In genomic region chr8:124530076-124530475, GRCm38 (mm10) we compare ENCODE assay signal across 17 mouse cellular contexts. TPM values are rescaled to one million over a fixed set of nuclear protein-coding genes. Genes with fewer than 3 reads are reported as not detected.
DNase-seq lines count a peak whose midpoint lies in the region; ATAC-seq and TF ChIP-seq lines count a peak whose summit lies in the region.
"Had no signal": no experiment of that assay in that cellular context is flagged by ENCODE, and none has a peak within 500 bp of the region (broad histone marks: within the 10 kb centered on the region; RNA-seq: fewer than 3 reads in every experiment).

No protein-coding gene starts in this region.

- peaks cover 1% of the 10 kb centered on the region; the same call in 1 of the 2 replicates for H3K36me3 ChIP-seq in kidney, adult 2 months (ENCODE audit: control insufficient read depth, insufficient read depth, low read length)
- H3K36me3 ChIP-seq in forebrain, embryonic 16.5 days (ENCODE audit: control insufficient read depth, insufficient read depth) = peaks cover 28% of the 10 kb centered on the region

- TF ChIP-seq POLR2A in kidney, adult 2 months (IDR thresholded peaks at IDR 0.05; ENCODE audit: low read depth, low read length) = no peak

- no peak for DNase-seq in frontal cortex, postnatal 10 days (ENCODE audit: low spot score in 2 of 2)
- DNase-seq in kidney, adult 2 months = peak; percentile 42
- DNase-seq in kidney, postnatal 10 days = no peak
- DNase-seq in cerebellum, adult 18-20 months = peak; percentile 84 to 89
- peak; percentile 14 to 40 for DNase-seq in gastrocnemius, adult 8-10 months (ENCODE audit: low spot score in 2 of 2)
- DNase-seq: lung, postnatal 36 days had no signal

- H3K4me2 ChIP-seq in forebrain, embryonic 16.5 days (ENCODE audit: low read length) = no peak overlapping the region
- H3K4me2 ChIP-seq: embryonic facial prominence, embryonic 12.5 days; heart, embryonic 13.5 days; hindbrain, embryonic 15.5 days; limb, embryonic 12.5 days; liver, embryonic 15.5 days; neural tube, embryonic 12.5 days had no signal

- H3K27ac ChIP-seq in kidney, adult 2 months (ENCODE audit: insufficient read depth, low read depth, low read length) = no peak overlapping the region
- H3K27ac ChIP-seq in forebrain, embryonic 16.5 days (ENCODE audit: low read length) = no peak overlapping the region
- H3K27ac ChIP-seq: embryonic facial prominence, embryonic 12.5 days; heart, embryonic 13.5 days; hindbrain, embryonic 15.5 days; kidney, postnatal 0 days; limb, embryonic 12.5 days; liver, embryonic 15.5 days; neural tube, embryonic 12.5 days had no signal

- TF ChIP-seq CTCF in kidney, adult 2 months (conservative IDR thresholded peaks at IDR 0.05; ENCODE audit: insufficient read depth, insufficient read length, low read depth, low read length) = no peak

- H3K27me3 ChIP-seq in kidney, adult 2 months (replicated peaks; ENCODE audit: control insufficient read depth, insufficient read depth, low read length) = no peaks in the 10 kb centered on the region
- H3K27me3 ChIP-seq in forebrain, embryonic 16.5 days (replicated peaks; ENCODE audit: control insufficient read depth, insufficient read depth, low read length) = no peaks in the 10 kb centered on the region
- H3K27me3 ChIP-seq: embryonic facial prominence, embryonic 12.5 days; heart, embryonic 13.5 days; hindbrain, embryonic 15.5 days; limb, embryonic 12.5 days; liver, embryonic 15.5 days; neural tube, embryonic 12.5 days had no signal

- H3K4me3 ChIP-seq in kidney, adult 2 months (ENCODE audit: insufficient read depth, low read depth, low read length) = no peak overlapping the region
- no peak overlapping the region for H3K4me3 ChIP-seq in forebrain, embryonic 16.5 days (replicated peaks; ENCODE audit: low read length)
- H3K4me3 ChIP-seq: embryonic facial prominence, embryonic 12.5 days; heart, embryonic 13.5 days; hindbrain, embryonic 15.5 days; limb, embryonic 12.5 days; liver, embryonic 15.5 days; neural tube, embryonic 12.5 days had no signal

- 62% methylated on average over 14 of the region's 14 CpGs for WGBS in kidney, adult 2 months
- 92% methylated on average over 14 of the region's 14 CpGs for WGBS in forebrain, embryonic 16.5 days

- no peak overlapping the region for H3K9ac ChIP-seq in forebrain, embryonic 16.5 days (replicated peaks; ENCODE audit: low read depth, low read length)
- H3K9ac ChIP-seq: embryonic facial prominence, embryonic 12.5 days; heart, embryonic 13.5 days; hindbrain, embryonic 15.5 days; limb, embryonic 12.5 days; liver, embryonic 15.5 days; neural tube, embryonic 12.5 days had no signal

- H3K9me3 ChIP-seq in forebrain, embryonic 16.5 days (ENCODE audit: control insufficient read depth, low read length) = no peaks in the 10 kb centered on the region
- H3K9me3 ChIP-seq: embryonic facial prominence, embryonic 12.5 days; heart, embryonic 13.5 days; hindbrain, embryonic 15.5 days; limb, embryonic 12.5 days; liver, embryonic 15.5 days; neural tube, embryonic 12.5 days had no signal

- ATAC-seq in frontal cortex, adult (ENCODE audit: low TSS enrichment) = 0 out of 2 replicates have a peak, but pooled peaks have one; percentile 9
- no peak for ATAC-seq in megakaryocyte progenitor cell, adult 5-6 weeks (replicated peaks; ENCODE audit: poor library complexity)
- ATAC-seq in forebrain, embryonic 16.5 days = no peak
- ATAC-seq: midbrain, embryonic 16.5 days had no signal

- no peaks in the 10 kb centered on the region for H3K4me1 ChIP-seq in kidney, adult 2 months (ENCODE audit: control insufficient read depth, insufficient read depth, low read length)
- no peaks in the 10 kb centered on the region for H3K4me1 ChIP-seq in forebrain, embryonic 16.5 days (replicated peaks; ENCODE audit: control insufficient read depth, insufficient read depth, low read length)
- H3K4me1 ChIP-seq: embryonic facial prominence, embryonic 12.5 days; hindbrain, embryonic 15.5 days; limb, embryonic 12.5 days; liver, embryonic 15.5 days; neural tube, embryonic 12.5 days had no signal

RNA-seq across cellular contexts. Expression of gene Cog2, which starts 9.5 kb away (rescaled TPM):
- 21.2 and 21.3 TPM in 2 replicates for polyA plus RNA-seq in kidney, adult 2 months (2012; rRNA removed)
- total RNA-seq in gastrocnemius, adult 8-10 months (2022) = 10 to 100 TPM; 16.1 to 28.7 (median 18.5) TPM
- 9.3 and 12.8 TPM in 2 replicates for total RNA-seq in megakaryocyte progenitor cell, adult 5-6 weeks (2015)
- total RNA-seq in megakaryocyte progenitor cell, adult 5-6 weeks (2017) = 20.9 and 27.4 TPM in 2 replicates
- polyA plus RNA-seq in forebrain, embryonic 16.5 days (2015; fragmentation: Nextera tagmentation; extraction: Ambion mirVana) = 41.4 and 42.1 TPM in 2 replicates

RNA-seq across cellular contexts. Expression of gene Agt, which starts 39.4 kb away (rescaled TPM):
- 91.6 and 136 TPM in 2 replicates for polyA plus RNA-seq in kidney, adult 2 months (2012; rRNA removed)
- total RNA-seq in gastrocnemius, adult 8-10 months (2022) = 10 to 100 TPM in 2 of 4 experiments, 1 to 10 TPM in 2; 7.5 to 10.9 (median 9.9) TPM
- total RNA-seq in megakaryocyte progenitor cell, adult 5-6 weeks (2015) = not detected in 2 replicates
- not detected in 2 replicates for total RNA-seq in megakaryocyte progenitor cell, adult 5-6 weeks (2017)
- 0.18 and 0.37 TPM in 2 replicates for polyA plus RNA-seq in forebrain, embryonic 16.5 days (2015; fragmentation: Nextera tagmentation; extraction: Ambion mirVana)
- polyA plus RNA-seq: limb, embryonic 12.5 days had no signal

RNA-seq across cellular contexts. Expression of gene Capn9, which starts 45.8 kb away (rescaled TPM):
- not detected in 2 replicates for polyA plus RNA-seq in kidney, adult 2 months (2012; rRNA removed)
- not detected for total RNA-seq in gastrocnemius, adult 8-10 months (2022)
- total RNA-seq in megakaryocyte progenitor cell, adult 5-6 weeks (2015) = not detected in 2 replicates
- total RNA-seq in megakaryocyte progenitor cell, adult 5-6 weeks (2017) = not detected in 2 replicates
- polyA plus RNA-seq in forebrain, embryonic 16.5 days (2015; fragmentation: Nextera tagmentation; extraction: Ambion mirVana) = 0.14 and 0.20 TPM in 2 replicates
- polyA plus RNA-seq: embryonic facial prominence, embryonic 12.5 days; limb, embryonic 12.5 days; neural tube, embryonic 12.5 days had no signal

Comparison
In these comparisons a context has a peak if more than half of its experiments do, and no peak if none do; other contexts are left out.
1. DNase-seq: peak in kidney, adult 2 months (single experiment), cerebellum, adult 18-20 months (2 of 2) and gastrocnemius, adult 8-10 months (2 of 2); none in frontal cortex, postnatal 10 days (0 of 2) and kidney, postnatal 10 days (single experiment).
2. RNA of gene Agt, which starts 39.4 kb away (total RNA-seq): 7.5 to 10.9 TPM in gastrocnemius, adult 8-10 months; not detected in megakaryocyte progenitor cell, adult 5-6 weeks; every median in the first group is over 4 times any median in the second.